Comparison of ENCODE assay signal across 12 mouse cellular contexts in the genomic region with DNA sequence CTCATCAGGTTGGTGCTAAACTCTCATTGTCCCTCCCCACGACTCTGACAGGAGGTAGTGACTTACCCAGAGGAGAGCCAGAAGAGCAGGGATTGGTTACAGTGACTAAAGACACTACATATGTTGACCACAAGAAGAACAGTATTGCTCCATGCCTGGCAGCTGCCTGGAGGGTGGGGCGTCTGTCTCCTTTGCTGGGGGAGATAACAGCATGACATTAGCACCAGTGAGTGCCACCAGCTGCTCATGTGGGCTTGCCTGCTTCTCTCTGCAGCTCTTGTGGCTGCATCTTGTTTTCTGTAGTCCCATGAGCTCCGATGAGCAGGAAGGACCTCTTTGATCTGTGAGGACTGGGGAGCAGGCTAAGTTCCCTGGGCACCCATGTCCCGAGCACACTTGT. TPM values are rescaled to one million over a fixed set of nuclear protein-coding genes. Genes with fewer than 3 reads are reported as not detected.
A peak's percentile ranks its signal among the peaks of the same experiment; 100 is the strongest.
DNase-seq lines count a peak whose midpoint lies in the region; ATAC-seq and TF ChIP-seq lines count a peak whose summit lies in the region.
"Had no signal": no experiment of that assay in that cellular context is flagged by ENCODE, and none has a peak within 500 bp of the region (broad histone marks: within the 10 kb centered on the region; RNA-seq: fewer than 3 reads in every experiment).

No protein-coding gene starts in this region.

- peak; percentile 89 for ATAC-seq in lung, postnatal 0 days
- ATAC-seq in kidney, embryonic 16.5 days (ENCODE audit: low FRiP score, low TSS enrichment), result no peak

- no peak overlapping the region for H3K9ac ChIP-seq in lung, postnatal 0 days (replicated peaks; ENCODE audit: low read depth)
- no peak overlapping the region for H3K9ac ChIP-seq in kidney, embryonic 16.5 days (replicated peaks; ENCODE audit: low read length)
- H3K9ac ChIP-seq: hindbrain, embryonic 15.5 days had no signal

- no peak overlapping the region for H3K4me2 ChIP-seq in lung, postnatal 0 days (replicated peaks; ENCODE audit: low read depth, low read length)
- no peak overlapping the region for H3K4me2 ChIP-seq in kidney, embryonic 16.5 days (replicated peaks; ENCODE audit: low read depth, low read length)
- H3K4me2 ChIP-seq: hindbrain, embryonic 15.5 days had no signal

- 39% methylated on average over 4 of the region's 4 CpGs for WGBS in lung, postnatal 0 days
- 53% methylated on average over 4 of the region's 4 CpGs for WGBS in kidney, embryonic 16.5 days

- intact Hi-C loops in left cerebral cortex, postnatal 4 days (cut with DNase I), result no loop called here
- intact Hi-C loops in heart, postnatal 25 days (cut with DNase I), result loop anchor here (5.0 kb wide), 2 partner anchors 33 to 133 kb away; no protein-coding TSS in a partner anchor

- peaks cover 44% of the 10 kb centered on the region for H3K4me1 ChIP-seq in erythroblast, embryonic 14.5 days (ENCODE audit: control insufficient read depth)
- H3K4me1 ChIP-seq in lung, postnatal 0 days (ENCODE audit: insufficient read depth, low read depth, low read length), result no peaks in the 10 kb centered on the region
- H3K4me1 ChIP-seq in kidney, embryonic 16.5 days (ENCODE audit: insufficient read depth, low read length), result peaks cover 19% of the 10 kb centered on the region
- H3K4me1 ChIP-seq: forebrain, embryonic 10.5 days; hindbrain, embryonic 15.5 days had no signal

- H3K27me3 ChIP-seq in erythroblast, embryonic 14.5 days (ENCODE audit: control insufficient read depth), result peaks cover 9% of the 10 kb centered on the region; the same call in 1 of the 2 replicates
- H3K27me3 ChIP-seq in lung, postnatal 0 days (replicated peaks; ENCODE audit: insufficient read depth, low read length), result no peaks in the 10 kb centered on the region
- H3K27me3 ChIP-seq in kidney, embryonic 16.5 days (ENCODE audit: insufficient read depth, low read length), result no peaks in the 10 kb centered on the region
- H3K27me3 ChIP-seq: hindbrain, embryonic 15.5 days had no signal

- DNase-seq in left cerebral cortex, postnatal 4 days, result peak; percentile 56
- DNase-seq in left cerebral cortex, adult 11 months (ENCODE audit: low spot score), result no peak
- DNase-seq in heart, postnatal 25 days (ENCODE audit: low spot score), result peak; percentile 62
- peak; percentile 86 for DNase-seq in lung, postnatal 0 days (ENCODE audit: low spot score)
- DNase-seq in thymus, adult 18-20 months, result no peak
- DNase-seq: adrenal gland, postnatal 10 days; cerebellum, adult 11 months had no signal

- TF ChIP-seq EP300 in lung, postnatal 0 days (IDR thresholded peaks at IDR 0.05), result peak; percentile 45; the same call in 1 of the 2 replicates

- no peaks in the 10 kb centered on the region for H3K9me3 ChIP-seq in erythroblast, embryonic 14.5 days (ENCODE audit: control insufficient read depth, low read length)
- no peaks in the 10 kb centered on the region for H3K9me3 ChIP-seq in lung, postnatal 0 days (ENCODE audit: low read length)
- H3K9me3 ChIP-seq in kidney, embryonic 16.5 days (ENCODE audit: low read length), result no peaks in the 10 kb centered on the region
- H3K9me3 ChIP-seq: forebrain, embryonic 10.5 days; hindbrain, embryonic 15.5 days had no signal

- H3K4me3 ChIP-seq in erythroblast, embryonic 14.5 days (replicated peaks), result peak overlapping the region; percentile 62
- no peak overlapping the region for H3K4me3 ChIP-seq in lung, postnatal 0 days (ENCODE audit: low read depth, low read length)
- no peak overlapping the region for H3K4me3 ChIP-seq in kidney, embryonic 16.5 days (ENCODE audit: low read length)
- H3K4me3 ChIP-seq: forebrain, embryonic 10.5 days; hindbrain, embryonic 15.5 days had no signal

- no peak overlapping the region for H3K27ac ChIP-seq in lung, postnatal 0 days (ENCODE audit: low read length)
- H3K27ac ChIP-seq in kidney, embryonic 16.5 days (ENCODE audit: low read length), result no peak overlapping the region
- H3K27ac ChIP-seq: forebrain, embryonic 10.5 days; hindbrain, embryonic 15.5 days; kidney, postnatal 0 days had no signal

- no peaks in the 10 kb centered on the region for H3K36me3 ChIP-seq in erythroblast, embryonic 14.5 days (ENCODE audit: control insufficient read depth)
- H3K36me3 ChIP-seq in lung, postnatal 0 days (ENCODE audit: insufficient read depth, low read length), result no peaks in the 10 kb centered on the region
- no peaks in the 10 kb centered on the region for H3K36me3 ChIP-seq in kidney, embryonic 16.5 days (ENCODE audit: insufficient read depth, low read length)
- H3K36me3 ChIP-seq: forebrain, embryonic 10.5 days; hindbrain, embryonic 15.5 days had no signal

- no peak for TF ChIP-seq CTCF in lung, postnatal 0 days (IDR thresholded peaks at IDR 0.05)

RNA-seq across cellular contexts. Expression of a gene that starts 29.7 kb away (rescaled TPM):
- 1 to 10 TPM; 3.6 to 4.1 TPM for total RNA-seq in left cerebral cortex, postnatal 4 days (2021)
- 0.10 and 0.24 TPM in 2 replicates for polyA plus RNA-seq in erythroblast, embryonic 14.5 days (2012)
- 10 to 100 TPM; 41.3 to 49.1 TPM for total RNA-seq in heart, postnatal 25 days (2021)
- polyA plus RNA-seq in lung, postnatal 0 days (2015; fragmentation: Nextera tagmentation; extraction: Ambion mirVana), result 31.8 and 32.2 TPM in 2 replicates
- polyA plus RNA-seq in kidney, embryonic 16.5 days (2015; fragmentation: Nextera tagmentation; extraction: Ambion mirVana), result 93.7 and 97.5 TPM in 2 replicates

RNA-seq across cellular contexts. Expression of a gene that starts 45.5 kb away (rescaled TPM):
- 10 to 100 TPM in 1 of 2 experiments, 1 to 10 TPM in 1; 9.4 to 13.1 TPM for total RNA-seq in left cerebral cortex, postnatal 4 days (2021)
- not detected in 2 replicates for polyA plus RNA-seq in erythroblast, embryonic 14.5 days (2012)
- 1 to 10 TPM in 1 of 2 experiments, under 1 TPM in 1; 0.92 to 1.8 TPM for total RNA-seq in heart, postnatal 25 days (2021)
- 2.5 and 2.6 TPM in 2 replicates for polyA plus RNA-seq in lung, postnatal 0 days (2015; fragmentation: Nextera tagmentation; extraction: Ambion mirVana)
- polyA plus RNA-seq in kidney, embryonic 16.5 days (2015; fragmentation: Nextera tagmentation; extraction: Ambion mirVana), result 15.0 and 17.7 TPM in 2 replicates

Comparison
In these comparisons a context has a peak if more than half of its experiments do, and no peak if none do; other contexts are left out.
1. DNase-seq: peak in left cerebral cortex, postnatal 4 days (single experiment), heart, postnatal 25 days (single experiment) and lung, postnatal 0 days (single experiment); none in left cerebral cortex, adult 11 months (single experiment) and thymus, adult 18-20 months (0 of 2).
2. RNA of a gene that starts 29.7 kb away (polyA plus RNA-seq): 93.7 to 97.5 TPM in kidney, embryonic 16.5 days and 31.8 to 32.2 TPM in lung, postnatal 0 days; 0.10 to 0.24 TPM in erythroblast, embryonic 14.5 days; every median in the first group is over 10 times any median in the second.